Mouse (Mus musculus) liver, postnatal 0 days (tissue): Measurements from ENCODE around the gene Apoc1.

ENCODE experiments used
- CTCF ChIP-seq: sonication (generic); IDR thresholded peaks from 2 replicates; pipeline ENCODE4 v1.5.1; 2016; ENCODE audit warnings: antibody characterized with exemption, low read depth
- EP300 ChIP-seq: IDR thresholded peaks from 2 replicates; pipeline ENCODE4 v1.6.1; 2016; ENCODE audit warnings: antibody characterized with exemption, low read depth, mild to moderate bottlenecking

DNA sequence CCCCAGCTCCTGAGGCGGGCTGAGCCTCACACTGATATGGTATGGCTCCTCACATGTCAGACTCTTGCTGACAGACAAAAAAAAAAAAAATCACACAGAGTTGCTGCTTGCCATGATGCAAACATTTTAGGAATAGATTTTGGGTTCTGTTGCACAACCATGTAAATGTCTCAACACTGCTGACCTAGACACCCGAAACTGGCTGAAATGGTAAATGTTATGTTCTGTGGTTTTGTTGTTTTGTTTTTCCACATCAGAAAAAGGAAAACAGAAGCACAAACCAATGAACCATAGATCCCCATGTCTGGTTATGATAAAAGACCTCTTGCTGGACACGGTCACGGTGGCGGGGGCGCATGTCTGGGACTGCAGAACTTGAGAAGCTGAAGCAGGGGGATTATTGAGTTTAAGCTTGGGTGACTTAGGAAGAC is 8.7 kb downstream of the Apoc1 start:
- TF ChIP-seq CTCF (no peak), EP300 (peak; percentile 79; the same call in 1 of the 2 replicates)
